Mouse (Mus musculus): ENCODE measurements at regions not wholly inside any gene's neighbourhood (a gene's known extent, or its start where the extent isn't known, plus 50 kb on each side); places are given as distances from the start of the nearest gene placed in this dataset.

GRCm38 (mm10) chr2:97965211-97965610, 696.8 kb upstream of the Gm10801 start:
- DNase-seq (ENCODE audit: low read depth, low spot score): no peak

DNA sequence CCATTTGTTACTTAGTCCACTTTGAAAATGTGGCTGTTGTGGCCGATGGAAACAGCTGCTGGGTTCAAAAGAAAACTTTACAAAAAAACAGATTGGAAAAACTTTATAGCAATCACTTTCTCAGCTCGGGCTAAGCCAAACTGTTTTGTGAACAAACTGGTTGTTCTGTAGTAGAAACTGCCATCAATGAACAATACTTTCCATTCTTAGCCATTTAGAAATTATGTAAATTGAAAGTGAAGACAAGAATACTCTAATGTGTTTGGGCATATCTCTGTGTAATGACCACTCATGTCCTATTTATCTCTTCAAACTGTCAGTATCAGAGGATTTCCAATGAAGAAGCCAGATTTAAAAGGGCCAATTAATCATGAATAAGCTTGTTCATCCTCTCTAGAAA, 686.6 kb upstream of the Gm10801 start:
- no peak for DNase-seq (ENCODE audit: low read depth, low spot score)

- DNase-seq (ENCODE audit: low read depth, low spot score): peak; percentile 40
These were observed 671.4 kb upstream of the Gm10801 start for GRCm38 (mm10) chr2:97990666-97991065.

DNA sequence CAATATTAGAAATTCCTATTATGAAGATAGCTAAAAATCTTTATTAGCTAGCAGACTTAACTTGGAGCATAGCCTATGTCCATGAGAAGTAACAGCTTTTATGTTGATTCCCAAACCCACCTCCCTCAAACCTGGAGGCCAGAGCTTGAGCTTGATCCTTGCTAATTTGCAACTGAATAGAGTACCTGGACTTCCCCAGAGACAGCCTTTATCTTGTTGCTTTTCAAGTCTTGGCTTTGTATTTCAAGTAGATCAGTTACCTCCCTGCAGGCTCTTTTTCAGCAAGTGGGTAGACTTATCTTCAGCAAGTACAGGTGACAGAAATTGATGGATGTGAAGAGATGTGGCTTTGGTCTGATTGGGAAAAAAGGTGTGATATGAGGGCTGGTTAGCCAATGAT, 630.1 kb upstream of the Gm10801 start:
- DNase-seq (ENCODE audit: low read depth, low spot score): no peak

GRCm38 (mm10) chr2:98038760-98039159, 623.3 kb upstream of the Gm10801 start:
- no peak for DNase-seq (ENCODE audit: low read depth, low spot score)
